Mouse (Mus musculus) intestine, postnatal 0 days (tissue): ENCODE data around the gene Fau. TPM values are rescaled to one million over a fixed set of nuclear protein-coding genes. Genes with fewer than 3 reads are reported as not detected.

Experiments used
- ATAC-seq: fragments of 200-750 bp; cut with Nextera tagmentation; 2 replicates; pipeline ENCODE4 v1.8.0; 2017; ENCODE audit warnings: mild to moderate bottlenecking, moderate TSS enrichment, moderate library complexity
- H3K27ac ChIP-seq: fragments of 300-500 bp; sonication (generic); 2 replicates; pipeline ENCODE4 v1.5.1; 2014; ENCODE audit warnings: mild to moderate bottlenecking, low read depth, low read length, moderate library complexity
- H3K27me3 ChIP-seq: fragments of 300-500 bp; sonication (generic); replicated peaks from 2 replicates; pipeline ENCODE4 v1.6.1; 2014; ENCODE audit warnings: low read length, mixed read lengths; ENCODE audit not compliant: control insufficient read depth, insufficient read depth
- H3K36me3 ChIP-seq: fragments of 300-500 bp; sonication (generic); 2 replicates; pipeline ENCODE4 v1.6.1; 2014; ENCODE audit warnings: mild to moderate bottlenecking, moderate library complexity; ENCODE audit not compliant: control insufficient read depth, insufficient read depth
- H3K4me1 ChIP-seq: fragments of 300-500 bp; sonication (generic); replicated peaks from 2 replicates; pipeline ENCODE4 v1.6.1; 2014; ENCODE audit warnings: antibody characterized with exemption, low read length, mixed read lengths; ENCODE audit not compliant: control insufficient read depth, insufficient read depth
- H3K4me2 ChIP-seq: fragments of 300-500 bp; sonication (generic); replicated peaks from 2 replicates; pipeline ENCODE4 v1.6.1; 2014; ENCODE audit warnings: low read depth, mild to moderate bottlenecking, moderate library complexity
- H3K4me3 ChIP-seq: fragments of 300-500 bp; sonication (generic); 2 replicates; pipeline ENCODE4 v1.5.1; 2014; ENCODE audit warnings: low read depth, low read length
- H3K9ac ChIP-seq: fragments of 300-500 bp; sonication (generic); 2 replicates; pipeline ENCODE4 v1.6.1; 2014; ENCODE audit warnings: mild to moderate bottlenecking, low read depth, low read length
- H3K9me3 ChIP-seq: fragments of 300-500 bp; sonication (generic); 2 replicates; pipeline ENCODE4 v1.6.1; 2016; ENCODE audit warnings: mixed run types; ENCODE audit not compliant: control insufficient read depth
- CTCF ChIP-seq: sonication (generic); IDR thresholded peaks from 2 replicates; pipeline ENCODE4 v1.5.1; 2016; ENCODE audit warnings: low read depth, mild to moderate bottlenecking, control low read depth, antibody characterized with exemption, moderate library complexity
- WGBS: fragments of 180-500 bp; shearing (Covaris S2); extraction: QIAGEN DNeasy Blood & Tissue Kit; methylation state at CpG from one replicate; pipeline ENCODE4 v1.1.7; 2014; 5-methylcytosine and 5-hydroxymethylcytosine counted together
- polyA plus RNA-seq: library from polyadenylated mRNA; unstranded; fragments of >200 nt; fragmentation: Nextera tagmentation; extraction: Ambion mirVana; gene quantifications from 2 replicates; pipeline ENCODE4 v1.2.1, GENCODE M21; 2015

Gene Fau
- polyA plus RNA-seq, 1 experiment from 2014 or later, result 964 TPM

- peak overlapping the region; percentile 62 for H3K4me3 ChIP-seq
- peaks cover 12% of the 10 kb centered on the region; the same call in 1 of the 2 replicates for H3K4me1 ChIP-seq
- WGBS, result 35% methylated on average over 5 of the region's 5 CpGs
- H3K27me3 ChIP-seq, result no peaks in the 10 kb centered on the region
- TF ChIP-seq CTCF, result no peak
- H3K36me3 ChIP-seq, result peaks cover 19% of the 10 kb centered on the region
- peak overlapping the region; percentile 73 for H3K4me2 ChIP-seq
- no peak for ATAC-seq
- no peaks in the 10 kb centered on the region for H3K9me3 ChIP-seq
- H3K27ac ChIP-seq, result peak overlapping the region; percentile 51
- H3K9ac ChIP-seq, result peak overlapping the region; percentile 63
Observed at GRCm38 (mm10) chr19:6058966-6059365, 1.3 kb downstream of the Fau start.

- Histone ChIP-seq H3K9ac (peak within 1 kb of the TSS; percentile 95), H3K4me1 (peaks cover 12% of the 10 kb centered on the region; the same call in 1 of the 2 replicates), H3K27me3 (no peaks in the 10 kb centered on the region), H3K36me3 (0 out of 2 replicates have a peak, but pooled peaks cover 3% of the 10 kb centered on the region), H3K4me3 (peak within 1 kb of the TSS; percentile 79), H3K27ac (peak within 1 kb of the TSS; percentile 94), H3K9me3 (no peaks in the 10 kb centered on the region), H3K4me2 (peak within 1 kb of the TSS; percentile 96)
- under 1% methylated on average over 58 of the region's 58 CpGs for WGBS
- peak; percentile 36 for TF ChIP-seq CTCF
- ATAC-seq, result peak; percentile 66
Observed at GRCm38 (mm10) chr19:6061021-6061533, 3.4 kb downstream of the Fau start, which contains the start of gene Znhit2. TSS of gene Znhit2 (plus strand) at chr19:6061192.

- H3K27ac ChIP-seq, result peak overlapping the region; percentile 94
- H3K4me2 ChIP-seq, result peak overlapping the region; percentile 96
- no peaks in the 10 kb centered on the region for H3K9me3 ChIP-seq
- H3K27me3 ChIP-seq, result no peaks in the 10 kb centered on the region
- H3K36me3 ChIP-seq, result 0 out of 2 replicates have a peak, but pooled peaks cover 3% of the 10 kb centered on the region
- H3K4me1 ChIP-seq, result peaks cover 9% of the 10 kb centered on the region; the same call in 1 of the 2 replicates
- peak overlapping the region; percentile 79 for H3K4me3 ChIP-seq
- peak overlapping the region; percentile 95 for H3K9ac ChIP-seq
- WGBS, result under 1% methylated on average over 44 of the region's 44 CpGs
- TF ChIP-seq CTCF, result no peak
- no peak for ATAC-seq
Observed at GRCm38 (mm10) chr19:6061641-6062302, 4.1 kb downstream of the Fau start.

- Histone ChIP-seq H3K4me2 (peak overlapping the region; percentile 96), H3K27ac (peak overlapping the region; percentile 94; the same call in 1 of the 2 replicates), H3K9ac (peak overlapping the region; percentile 95), H3K36me3 (0 out of 2 replicates have a peak, but pooled peaks cover 3% of the 10 kb centered on the region), H3K4me3 (peak overlapping the region; percentile 79), H3K9me3 (no peaks in the 10 kb centered on the region), H3K27me3 (no peaks in the 10 kb centered on the region), H3K4me1 (0 out of 2 replicates have a peak, but pooled peaks cover 8% of the 10 kb centered on the region)
- WGBS, result 30% methylated on average over 5 of the region's 5 CpGs
- ATAC-seq, result no peak
- no peak for TF ChIP-seq CTCF
Observed at GRCm38 (mm10) chr19:6062418-6062817, 4.8 kb downstream of the Fau start.

- H3K9ac ChIP-seq, result no peak overlapping the region
- H3K27me3 ChIP-seq, result no peaks in the 10 kb centered on the region
- no peaks in the 10 kb centered on the region for H3K9me3 ChIP-seq
- 0 out of 2 replicates have a peak, but pooled peaks cover 8% of the 10 kb centered on the region for H3K4me1 ChIP-seq
- H3K36me3 ChIP-seq, result 0 out of 2 replicates have a peak, but pooled peaks cover 3% of the 10 kb centered on the region
- no peak overlapping the region for H3K4me3 ChIP-seq
- 92% methylated on average over 6 of the region's 6 CpGs for whole genome bisulfite sequencing
- 0 out of 2 replicates have a peak overlapping the region, but pooled peaks have one; percentile 96 for H3K4me2 ChIP-seq
- no peak overlapping the region for H3K27ac ChIP-seq
- no peak for ATAC-seq
- no peak for TF ChIP-seq CTCF
Observed at GRCm38 (mm10) chr19:6063081-6063480, 5.4 kb downstream of the Fau start.

- WGBS, result 15% methylated on average over 5 of the region's 5 CpGs
- Histone ChIP-seq H3K4me3 (peak overlapping the region; percentile 50), H3K27me3 (no peaks in the 10 kb centered on the region), H3K9me3 (no peaks in the 10 kb centered on the region), H3K4me1 (0 out of 2 replicates have a peak, but pooled peaks cover 8% of the 10 kb centered on the region), H3K27ac (no peak overlapping the region), H3K4me2 (peak overlapping the region; percentile 94), H3K36me3 (peaks cover 28% of the 10 kb centered on the region), H3K9ac (no peak overlapping the region)
- no peak for TF ChIP-seq CTCF
- no peak for ATAC-seq
Observed at GRCm38 (mm10) chr19:6066571-6066970, 8.9 kb downstream of the Fau start.
